Mouse (Mus musculus): ENCODE measurements around the gene Cryba2. TPM values are rescaled to one million over a fixed set of nuclear protein-coding genes. Genes with fewer than 3 reads are reported as not detected.
A peak's percentile ranks its signal among the peaks of the same experiment; 100 is the strongest.

Cryba2 gene
- polyA plus RNA-seq, 1 experiment from 2014 or later, result 0.45 TPM

DNA sequence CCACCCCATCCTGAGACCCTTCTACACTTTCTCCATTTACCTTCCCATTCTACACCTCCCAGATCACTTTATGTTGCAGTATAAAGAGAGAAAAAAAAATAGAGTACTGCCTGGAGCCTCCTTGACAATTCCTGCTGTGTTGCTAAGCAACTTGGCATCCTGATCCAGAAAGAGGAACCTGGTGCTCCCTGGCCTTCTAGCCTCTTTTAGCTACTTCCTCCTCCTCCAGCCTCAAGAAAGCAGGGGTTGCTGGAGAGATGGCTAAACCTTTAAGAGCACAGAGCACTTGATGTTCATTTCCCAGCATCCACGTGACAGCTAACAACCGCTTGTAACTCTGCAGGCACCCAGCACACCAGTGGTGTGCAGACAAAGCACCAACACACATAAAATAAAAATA, 20.7 kb downstream of the Cryba2 start:
- ATAC-seq, result peak; percentile 56; the same call in 1 of the 2 replicates
- 46% methylated on average over 2 of the region's 2 CpGs for WGBS

DNA sequence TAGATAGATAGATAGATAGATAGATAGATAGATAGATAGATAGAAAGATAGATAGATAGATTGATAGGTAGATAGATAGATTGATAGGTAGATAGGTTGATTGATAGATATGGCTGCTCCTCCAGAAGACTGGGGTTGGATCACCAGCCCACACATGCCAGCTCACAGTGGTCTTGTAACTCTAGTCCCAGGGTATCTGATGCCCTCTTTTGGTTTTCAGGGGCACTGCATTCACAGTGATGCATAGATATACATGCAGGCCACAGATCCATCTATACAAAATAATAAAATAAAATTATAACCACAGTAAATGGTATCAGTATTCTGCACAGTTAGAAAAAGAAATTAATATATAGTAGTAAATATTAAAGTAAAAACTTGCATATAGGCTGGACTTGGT, 31.2 kb downstream of the Cryba2 start:
- Histone ChIP-seq H3K27me3 (ENCODE audit: control insufficient read depth, insufficient read depth, low read depth, low read length) (no peaks in the 10 kb centered on the region), H3K36me3 (ENCODE audit: control insufficient read depth, insufficient read depth, low read length) (no peaks in the 10 kb centered on the region), H3K27ac (ENCODE audit: low read length) (no peak overlapping the region), H3K4me3 (ENCODE audit: low read depth, low read length) (no peak overlapping the region), H3K9me3 (replicated peaks; ENCODE audit: control insufficient read depth, low read length, poor library complexity, severe bottlenecking) (no peaks in the 10 kb centered on the region), H3K4me2 (ENCODE audit: low read length) (no peak overlapping the region), H3K9ac (ENCODE audit: low read depth, low read length) (no peak overlapping the region), H3K4me1 (ENCODE audit: control insufficient read depth, insufficient read depth, low read length) (peaks cover 20% of the 10 kb centered on the region)
- no peak for ATAC-seq

More for the DNA sequence above, 20.7 kb downstream of the Cryba2 start:
- H3K9ac ChIP-seq (ENCODE audit: low read depth, low read length), result no peak overlapping the region
- peaks cover 5% of the 10 kb centered on the region; the same call in 1 of the 2 replicates for H3K4me1 ChIP-seq (ENCODE audit: control insufficient read depth, insufficient read depth, low read length)
- no peaks in the 10 kb centered on the region; the same call in 1 of the 2 replicates for H3K27me3 ChIP-seq (ENCODE audit: control insufficient read depth, insufficient read depth, low read depth, low read length)
- H3K36me3 ChIP-seq (ENCODE audit: control insufficient read depth, insufficient read depth, low read length), result no peaks in the 10 kb centered on the region
- H3K4me3 ChIP-seq (ENCODE audit: low read depth, low read length), result no peak overlapping the region
- no peak overlapping the region for H3K27ac ChIP-seq (ENCODE audit: low read length)
- no peaks in the 10 kb centered on the region for H3K9me3 ChIP-seq (replicated peaks; ENCODE audit: control insufficient read depth, low read length, poor library complexity, severe bottlenecking)
- H3K4me2 ChIP-seq (ENCODE audit: low read length), result no peak overlapping the region

DNA sequence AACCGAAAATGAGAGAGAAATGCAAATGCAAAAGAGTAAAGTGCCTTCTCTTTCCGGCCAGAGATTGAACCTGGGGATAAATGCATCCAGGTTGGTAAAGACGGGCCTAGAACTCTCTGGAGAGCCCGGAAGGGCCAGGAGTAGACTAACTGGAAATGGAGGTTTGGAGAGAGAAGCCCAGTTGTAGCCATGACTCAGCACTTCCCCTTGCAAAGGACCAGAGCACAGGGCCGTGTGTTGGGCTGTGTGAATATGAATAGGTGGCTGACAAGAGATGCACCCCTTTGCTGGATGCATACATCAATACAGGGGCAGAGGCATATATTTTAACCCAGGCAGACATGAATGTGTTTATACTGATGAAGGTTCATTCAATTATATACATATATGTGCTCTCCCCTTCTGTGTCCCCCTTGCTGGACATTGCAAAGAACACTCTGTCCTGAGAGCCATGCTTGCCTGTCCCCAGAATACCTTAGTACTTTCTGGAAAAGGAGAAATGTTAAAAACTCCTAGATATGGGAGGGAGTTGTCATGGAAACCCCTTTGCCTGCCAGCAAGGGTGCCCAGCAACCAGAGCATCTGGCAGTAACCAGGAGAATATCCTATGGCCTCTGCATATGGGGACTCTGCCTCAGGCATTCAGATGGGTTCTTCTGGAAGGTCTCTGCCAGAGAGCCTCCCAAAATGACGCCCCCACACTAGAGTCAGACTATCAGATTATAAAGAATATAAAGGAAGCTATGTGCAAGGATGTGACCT, 33.5 kb downstream of the Cryba2 start:
- Histone ChIP-seq H3K36me3 (ENCODE audit: control insufficient read depth, insufficient read depth, low read length) (no peaks in the 10 kb centered on the region), H3K9me3 (replicated peaks; ENCODE audit: control insufficient read depth, low read length, poor library complexity, severe bottlenecking) (no peaks in the 10 kb centered on the region), H3K27ac (ENCODE audit: low read length) (peak overlapping the region; percentile 64), H3K9ac (ENCODE audit: low read depth, low read length) (peak overlapping the region; percentile 58), H3K4me3 (ENCODE audit: low read depth, low read length) (peak overlapping the region; percentile 94), H3K4me2 (ENCODE audit: low read length) (peak overlapping the region; percentile 90), H3K27me3 (ENCODE audit: control insufficient read depth, insufficient read depth, low read depth, low read length) (no peaks in the 10 kb centered on the region), H3K4me1 (ENCODE audit: control insufficient read depth, insufficient read depth, low read length) (peaks cover 20% of the 10 kb centered on the region)
- ATAC-seq, result no peak
- WGBS, result 41% methylated on average over 6 of the region's 6 CpGs

DNA sequence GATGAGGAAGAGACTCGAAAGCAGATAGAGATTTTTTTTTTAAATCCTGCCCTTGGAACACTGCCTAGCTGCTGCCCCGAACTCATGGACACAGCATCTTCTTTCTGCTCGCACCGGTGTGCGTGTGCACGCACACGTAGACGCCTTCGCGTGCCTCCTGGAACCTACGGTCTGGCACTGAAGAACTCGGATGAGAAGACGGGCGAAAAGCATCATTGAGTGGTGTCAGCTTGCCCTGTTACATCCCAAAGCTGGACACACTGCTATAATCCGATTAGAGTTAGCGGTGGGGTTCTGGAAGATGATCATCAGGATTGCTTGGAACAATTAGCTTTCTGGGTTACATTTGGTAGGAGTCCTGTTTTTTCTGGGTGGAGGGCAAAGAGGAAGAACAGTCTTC, 34.1 kb downstream of the Cryba2 start:
- Histone ChIP-seq H3K27ac (ENCODE audit: low read length) (peak overlapping the region; percentile 64), H3K4me3 (ENCODE audit: low read depth, low read length) (peak overlapping the region; percentile 94), H3K9me3 (replicated peaks; ENCODE audit: control insufficient read depth, low read length, poor library complexity, severe bottlenecking) (no peaks in the 10 kb centered on the region), H3K4me1 (ENCODE audit: control insufficient read depth, insufficient read depth, low read length) (peaks cover 26% of the 10 kb centered on the region), H3K36me3 (ENCODE audit: control insufficient read depth, insufficient read depth, low read length) (no peaks in the 10 kb centered on the region), H3K27me3 (ENCODE audit: control insufficient read depth, insufficient read depth, low read depth, low read length) (no peaks in the 10 kb centered on the region), H3K9ac (ENCODE audit: low read depth, low read length) (peak overlapping the region; percentile 58), H3K4me2 (ENCODE audit: low read length) (peak overlapping the region; percentile 90)
- no peak for ATAC-seq
- WGBS, result 3% methylated on average over 16 of the region's 16 CpGs

DNA sequence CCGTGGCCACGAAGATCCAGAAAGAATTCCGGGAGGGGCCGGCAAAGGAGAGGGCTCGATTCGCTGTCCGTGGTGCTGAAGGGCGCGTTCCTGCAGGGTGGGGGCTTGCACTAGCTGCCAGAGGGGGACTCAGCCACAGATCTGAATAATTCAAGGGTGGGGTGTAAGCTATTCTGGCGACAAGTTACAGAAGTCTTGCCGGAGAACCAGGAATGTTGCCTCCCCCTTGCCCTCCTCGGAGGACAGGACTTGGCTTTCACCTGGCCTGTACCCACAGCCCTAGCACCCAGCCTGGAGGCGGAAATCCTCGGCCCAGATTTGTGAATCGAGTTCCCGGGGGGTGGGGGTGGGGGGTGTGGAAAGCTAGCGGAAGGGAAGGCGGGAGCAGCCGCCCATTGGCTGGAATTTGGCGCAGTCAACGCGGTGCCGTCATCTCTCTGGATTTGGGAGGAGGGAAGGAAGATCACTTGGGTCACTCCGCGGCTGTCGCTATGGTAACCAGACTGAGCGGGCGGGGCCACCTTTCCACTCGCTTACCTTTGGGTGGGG, 34.7 kb downstream of the Cryba2 start:
- Histone ChIP-seq H3K4me3 (ENCODE audit: low read depth, low read length) (peak overlapping the region; percentile 94), H3K9me3 (replicated peaks; ENCODE audit: control insufficient read depth, low read length, poor library complexity, severe bottlenecking) (no peaks in the 10 kb centered on the region), H3K27ac (ENCODE audit: low read length) (peak overlapping the region; percentile 74), H3K4me2 (ENCODE audit: low read length) (peak overlapping the region; percentile 90), H3K9ac (ENCODE audit: low read depth, low read length) (peak overlapping the region; percentile 97), H3K36me3 (ENCODE audit: control insufficient read depth, insufficient read depth, low read length) (no peaks in the 10 kb centered on the region), H3K27me3 (ENCODE audit: control insufficient read depth, insufficient read depth, low read depth, low read length) (no peaks in the 10 kb centered on the region), H3K4me1 (ENCODE audit: control insufficient read depth, insufficient read depth, low read length) (peaks cover 26% of the 10 kb centered on the region)
- ATAC-seq, result peak; percentile 54
- WGBS, result under 1% methylated on average over 29 of the region's 29 CpGs

DNA sequence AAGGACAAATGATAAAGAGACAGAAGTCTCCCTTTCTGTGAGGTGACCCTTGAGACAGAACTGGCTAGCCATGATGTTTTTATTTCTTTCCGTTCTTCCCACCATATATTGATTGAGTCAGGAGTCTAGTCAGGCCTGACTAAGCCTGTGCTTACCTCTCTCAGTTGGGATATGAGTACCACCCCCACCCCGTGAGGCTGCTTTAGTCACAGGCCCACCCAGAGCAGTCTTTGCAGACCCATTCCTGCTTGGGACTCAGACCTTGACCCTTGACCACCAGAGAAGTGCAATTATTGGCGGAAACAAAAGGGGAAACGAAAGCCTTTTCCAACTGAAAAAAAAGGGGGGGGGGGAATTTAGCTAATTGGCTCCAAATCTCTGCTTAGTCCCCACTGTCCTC, 35.3 kb downstream of the Cryba2 start:
- Histone ChIP-seq H3K4me1 (ENCODE audit: control insufficient read depth, insufficient read depth, low read length) (peaks cover 26% of the 10 kb centered on the region), H3K36me3 (ENCODE audit: control insufficient read depth, insufficient read depth, low read length) (no peaks in the 10 kb centered on the region)
- WGBS, result 8% methylated on average over 4 of the region's 4 CpGs

DNA sequence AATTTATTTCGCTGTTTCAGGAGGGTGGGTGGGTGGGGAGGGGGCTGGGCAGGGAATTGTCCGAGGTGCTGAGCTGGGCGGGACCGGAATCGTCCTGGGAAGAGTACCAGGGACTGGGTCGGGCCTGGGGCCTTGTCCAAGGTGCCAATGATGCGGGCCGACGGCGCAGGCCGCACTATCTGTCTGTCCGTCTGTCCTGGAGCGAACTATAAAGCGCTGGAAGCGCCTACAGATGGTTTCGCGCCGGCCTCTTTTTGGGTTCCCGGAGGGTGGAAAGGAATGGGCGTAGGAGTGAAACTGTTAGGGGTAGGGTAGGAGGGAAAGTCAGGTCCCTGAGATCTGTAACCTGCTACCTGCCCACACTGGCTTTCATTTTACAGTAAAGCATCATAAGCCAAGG, 35.7 kb downstream of the Cryba2 start:
- WGBS, result 3% methylated on average over 20 of the region's 20 CpGs
- ATAC-seq, result no peak
- Histone ChIP-seq H3K9ac (ENCODE audit: low read depth, low read length) (peak overlapping the region; percentile 97), H3K27ac (ENCODE audit: low read length) (peak overlapping the region; percentile 74), H3K4me2 (ENCODE audit: low read length) (peak overlapping the region; percentile 90), H3K4me1 (ENCODE audit: control insufficient read depth, insufficient read depth, low read length) (peaks cover 26% of the 10 kb centered on the region), H3K36me3 (ENCODE audit: control insufficient read depth, insufficient read depth, low read length) (no peaks in the 10 kb centered on the region), H3K27me3 (ENCODE audit: control insufficient read depth, insufficient read depth, low read depth, low read length) (no peaks in the 10 kb centered on the region), H3K9me3 (replicated peaks; ENCODE audit: control insufficient read depth, low read length, poor library complexity, severe bottlenecking) (no peaks in the 10 kb centered on the region), H3K4me3 (ENCODE audit: low read depth, low read length) (peak overlapping the region; percentile 94)

More for the DNA sequence above, 35.3 kb downstream of the Cryba2 start:
- Histone ChIP-seq H3K4me2 (ENCODE audit: low read length) (peak overlapping the region; percentile 90), H3K27ac (ENCODE audit: low read length) (peak overlapping the region; percentile 74), H3K4me3 (ENCODE audit: low read depth, low read length) (peak overlapping the region; percentile 94), H3K9me3 (replicated peaks; ENCODE audit: control insufficient read depth, low read length, poor library complexity, severe bottlenecking) (no peaks in the 10 kb centered on the region), H3K9ac (ENCODE audit: low read depth, low read length) (peak overlapping the region; percentile 97), H3K27me3 (ENCODE audit: control insufficient read depth, insufficient read depth, low read depth, low read length) (no peaks in the 10 kb centered on the region)
- no peak for ATAC-seq

DNA sequence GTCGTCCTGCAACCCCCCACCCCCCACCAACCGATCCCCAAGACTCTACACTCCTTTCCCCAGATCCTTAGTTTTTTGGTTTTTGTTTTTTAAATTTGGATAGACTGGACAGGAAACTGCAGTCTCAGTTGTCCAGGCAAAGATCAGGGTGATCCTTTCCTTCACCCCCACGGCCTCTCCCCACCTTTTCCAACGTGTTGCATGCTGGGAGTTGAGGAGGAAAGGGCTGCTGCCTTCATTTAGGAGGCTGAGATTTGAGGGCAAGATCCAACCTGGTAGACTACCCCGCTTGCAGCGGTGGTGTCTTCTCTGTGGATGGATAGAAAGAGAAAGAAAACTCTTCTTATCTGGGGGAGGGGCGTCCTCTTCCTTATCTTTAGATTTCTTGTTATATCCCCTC, 36.2 kb downstream of the Cryba2 start:
- no peaks in the 10 kb centered on the region for H3K27me3 ChIP-seq (ENCODE audit: control insufficient read depth, insufficient read depth, low read depth, low read length)
- peak overlapping the region; percentile 97 for H3K9ac ChIP-seq (ENCODE audit: low read depth, low read length)
- peak overlapping the region; percentile 94 for H3K4me3 ChIP-seq (ENCODE audit: low read depth, low read length)
- peak overlapping the region; percentile 90 for H3K4me2 ChIP-seq (ENCODE audit: low read length)
- no peaks in the 10 kb centered on the region for H3K9me3 ChIP-seq (replicated peaks; ENCODE audit: control insufficient read depth, low read length, poor library complexity, severe bottlenecking)
- ATAC-seq, result no peak
- peaks cover 26% of the 10 kb centered on the region for H3K4me1 ChIP-seq (ENCODE audit: control insufficient read depth, insufficient read depth, low read length)
- 1% methylated on average over 7 of the region's 7 CpGs for WGBS
- no peak overlapping the region; the same call in 1 of the 2 replicates for H3K27ac ChIP-seq (ENCODE audit: low read length)
- H3K36me3 ChIP-seq (ENCODE audit: control insufficient read depth, insufficient read depth, low read length), result no peaks in the 10 kb centered on the region

DNA sequence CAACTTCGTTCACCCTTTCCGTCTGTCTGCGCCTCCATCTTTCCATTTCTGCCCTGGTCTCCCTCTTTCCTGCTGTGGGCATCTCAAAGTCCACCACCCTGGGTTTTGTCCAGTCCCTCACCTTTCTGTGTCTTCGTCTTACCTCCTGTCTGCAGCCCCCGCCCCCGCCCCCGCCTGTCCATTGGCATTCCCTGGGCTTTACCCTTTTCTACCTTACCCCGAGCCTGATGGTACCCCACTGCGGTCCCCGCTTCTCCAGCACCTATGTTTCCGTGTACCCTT, 36.6 kb downstream of the Cryba2 start:
- H3K4me1 ChIP-seq (ENCODE audit: control insufficient read depth, insufficient read depth, low read length), result peaks cover 31% of the 10 kb centered on the region
- ATAC-seq, result no peak
- H3K9me3 ChIP-seq (replicated peaks; ENCODE audit: control insufficient read depth, low read length, poor library complexity, severe bottlenecking), result no peaks in the 10 kb centered on the region
- H3K27me3 ChIP-seq (ENCODE audit: control insufficient read depth, insufficient read depth, low read depth, low read length), result no peaks in the 10 kb centered on the region
- peak overlapping the region; percentile 90 for H3K4me2 ChIP-seq (ENCODE audit: low read length)
- WGBS, result under 1% methylated on average over 8 of the region's 11 CpGs
- no peaks in the 10 kb centered on the region for H3K36me3 ChIP-seq (ENCODE audit: control insufficient read depth, insufficient read depth, low read length)
- H3K27ac ChIP-seq (ENCODE audit: low read length), result peak overlapping the region; percentile 89
- H3K4me3 ChIP-seq (ENCODE audit: low read depth, low read length), result peak overlapping the region; percentile 94
- H3K9ac ChIP-seq (ENCODE audit: low read depth, low read length), result peak overlapping the region; percentile 97

All from midbrain, embryonic 16.5 days (tissue).